Mouse (Mus musculus): ENCODE results near the gene Aplp1.

DNA sequence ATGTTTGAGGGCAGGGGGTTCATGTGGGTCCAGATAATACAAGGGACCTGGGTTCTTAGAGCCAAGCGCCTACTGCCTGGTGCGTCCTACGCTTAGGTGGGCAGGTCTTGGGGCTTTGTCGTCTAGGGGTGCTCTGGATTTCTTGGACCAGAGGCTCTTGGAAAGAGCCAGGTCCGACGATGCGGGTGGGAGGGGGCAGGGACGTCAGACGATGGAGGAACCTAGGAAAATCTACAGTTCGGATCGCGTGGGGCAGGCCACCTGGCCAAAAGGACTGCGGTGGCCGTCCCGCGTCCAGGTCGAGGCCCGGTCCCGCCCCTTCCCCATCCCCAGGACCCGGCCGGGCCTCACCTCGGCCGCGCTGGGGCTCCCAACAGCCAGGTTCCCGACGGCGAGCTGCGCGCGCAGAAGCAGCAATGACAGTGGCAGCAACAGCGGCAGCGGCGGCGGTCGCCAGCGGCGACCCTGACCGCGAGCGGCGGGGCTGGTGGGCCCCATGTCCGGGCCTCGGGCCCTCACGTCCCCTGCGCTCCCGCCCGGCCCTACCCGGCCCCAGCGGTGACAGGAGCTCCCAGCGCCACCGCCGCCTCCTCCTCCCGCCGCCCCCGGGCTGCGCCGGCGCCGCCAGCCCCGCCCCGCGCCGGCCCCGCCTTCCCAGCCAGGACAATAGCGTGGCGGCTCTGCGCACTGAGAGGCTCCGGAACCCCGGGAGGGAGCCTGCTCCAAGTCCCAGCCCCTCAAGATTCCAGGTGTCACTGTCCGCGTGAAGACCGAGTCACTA, at the start of gene Aplp1:
- TF ChIP-seq CTCF (IDR thresholded peaks at IDR 0.05; ENCODE audit: low read depth) = no peak
- TF ChIP-seq EP300 (IDR thresholded peaks at IDR 0.05; ENCODE audit: low read depth) = no peak
